Mouse (Mus musculus) heart, embryonic 14.5 days (tissue): ENCODE results near the gene Srpr. TPM values are rescaled to one million over a fixed set of nuclear protein-coding genes. Genes with fewer than 3 reads are reported as not detected.

Experiments
- ATAC-seq: fragments of 200-750 bp; cut with Nextera tagmentation; 2 replicates; pipeline ENCODE4 v1.8.0; 2017; ENCODE audit warnings: low read depth, moderate TSS enrichment; ENCODE audit not compliant: insufficient number of reproducible peaks, insufficient read depth, low FRiP score
- H3K27ac ChIP-seq, 2 experiments: fragments of 200-500 bp in 1 of 2; fragments of 300-500 bp in 1 of 2; sonication (generic) in 1 of 2; replicated peaks in 1 of 2; 2 replicates each; pipeline ENCODE4 v1.5.1; 2012 to 2014; ENCODE audit warnings: low read depth in 2 of 2, low read length in 2 of 2, control low read depth in 1 of 2, mild to moderate bottlenecking in 1 of 2, mixed read lengths in 1 of 2; ENCODE audit not compliant: control insufficient read depth in 1 of 2, insufficient read depth in 1 of 2
- H3K27me3 ChIP-seq: fragments of 300-500 bp; sonication (generic); 2 replicates; pipeline ENCODE4 v1.6.1; 2014; ENCODE audit warnings: mild to moderate bottlenecking, low read length, control low read depth; ENCODE audit not compliant: control insufficient read depth, insufficient read depth
- H3K36me3 ChIP-seq: fragments of 300-500 bp; sonication (generic); 2 replicates; pipeline ENCODE4 v1.6.1; 2014; ENCODE audit warnings: mild to moderate bottlenecking, control low read depth, low read length, mixed read lengths; ENCODE audit not compliant: control insufficient read depth, insufficient read depth
- H3K4me1 ChIP-seq, 2 experiments: fragments of 200-500 bp in 1 of 2; fragments of 300-500 bp in 1 of 2; sonication (generic) in 1 of 2; 2 replicates each; pipeline ENCODE4 v1.6.1; 2012 to 2014; ENCODE audit warnings: low read length in 2 of 2, control low read depth in 1 of 2, mixed read lengths in 1 of 2; ENCODE audit not compliant: control insufficient read depth in 2 of 2, insufficient read depth in 2 of 2
- H3K4me2 ChIP-seq: fragments of 300-500 bp; sonication (generic); 2 replicates; pipeline ENCODE4 v1.6.1; 2014; ENCODE audit warnings: mild to moderate bottlenecking, low read length
- H3K4me3 ChIP-seq, 2 experiments: fragments of 200-500 bp in 1 of 2; fragments of 300-500 bp in 1 of 2; sonication (generic) in 1 of 2; 2 replicates each; pipeline ENCODE4 v1.5.1; 2012 to 2014; ENCODE audit warnings: low read length in 2 of 2, mild to moderate bottlenecking in 2 of 2, control low read depth in 1 of 2, low read depth in 1 of 2, moderate library complexity in 1 of 2; ENCODE audit not compliant: control insufficient read depth in 1 of 2, insufficient read depth in 1 of 2
- H3K9ac ChIP-seq: fragments of 300-500 bp; sonication (generic); 2 replicates; pipeline ENCODE4 v1.6.1; 2014; ENCODE audit warnings: mild to moderate bottlenecking, low read length
- H3K9me3 ChIP-seq: fragments of 300-500 bp; sonication (generic); 2 replicates; pipeline ENCODE4 v1.6.1; 2016; ENCODE audit warnings: low read length, control low read depth; ENCODE audit not compliant: control insufficient read depth
- WGBS: fragments of 180-500 bp; shearing (Covaris S2); extraction: QIAGEN DNeasy Blood & Tissue Kit; methylation state at CpG from one replicate; pipeline ENCODE4 v1.1.7; 2014; 5-methylcytosine and 5-hydroxymethylcytosine counted together
- polyA plus RNA-seq: library from polyadenylated mRNA; unstranded; fragments of >200 nt; fragmentation: Nextera tagmentation; extraction: Ambion mirVana; gene quantifications from 2 replicates; pipeline ENCODE4 v1.2.1, GENCODE M21; 2014

The Srpr gene
- polyA plus RNA-seq, 1 experiment from 2014 or later = 109 TPM

DNA sequence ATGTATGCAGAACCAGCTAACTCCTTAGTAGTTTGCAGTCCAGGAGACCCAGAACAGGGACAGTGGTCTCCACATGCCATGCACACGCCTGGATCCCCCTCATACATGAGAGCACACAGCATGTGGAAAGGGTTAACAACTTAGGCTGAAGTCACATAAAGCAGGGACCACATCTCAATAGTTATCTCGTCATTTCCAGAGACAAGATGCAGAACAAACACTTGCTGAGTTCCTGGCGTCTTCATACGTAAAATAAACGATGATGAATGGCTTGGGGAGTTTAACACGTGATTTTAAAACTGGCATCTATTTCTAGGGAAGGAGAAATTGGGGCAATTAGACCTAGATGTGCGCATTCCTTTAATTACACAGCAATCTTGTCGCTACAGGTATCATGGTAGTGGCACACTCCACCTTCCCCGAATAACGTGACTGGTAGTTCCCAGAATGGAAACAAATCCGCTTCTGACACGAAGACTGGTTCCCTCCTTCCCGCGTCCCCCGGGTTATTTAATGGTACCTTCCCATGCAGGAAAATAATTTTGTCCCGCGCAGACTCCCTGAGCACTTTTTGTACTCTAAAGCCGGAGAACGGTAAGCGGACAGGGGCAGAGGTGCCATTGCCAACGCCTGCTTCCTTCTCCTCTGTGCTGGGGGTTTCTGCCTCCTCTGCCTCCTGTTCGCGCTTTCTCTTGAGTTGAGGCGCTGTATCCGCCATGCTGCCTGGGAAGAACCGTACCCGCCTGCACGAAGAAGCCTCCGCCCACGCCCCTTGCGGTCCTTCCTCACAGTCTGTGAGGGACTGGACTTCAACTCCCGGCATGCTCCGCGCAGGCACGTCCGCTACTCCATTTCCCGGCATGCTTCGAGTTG, 24.5 kb upstream of the Srpr start, which contains the start of gene Dcps:
Gene Dcps, minus strand, starts transcription at position 811 of the 873 bp plus-strand sequence.
- peak within 1 kb of the TSS; percentile 64 to 80 for H3K4me3 ChIP-seq
- no peaks in the 10 kb centered on the region for H3K27me3 ChIP-seq
- H3K4me2 ChIP-seq = peak within 1 kb of the TSS; percentile 92
- ATAC-seq = peak; percentile 93
- peak within 1 kb of the TSS; percentile 79 for H3K9ac ChIP-seq
- H3K36me3 ChIP-seq = peaks cover 6% of the 10 kb centered on the region
- no peaks in the 10 kb centered on the region for H3K9me3 ChIP-seq
- peaks cover 0 to 7% of the 10 kb centered on the region in 2 experiments; a peak in 3 of 4 replicates for H3K4me1 ChIP-seq
- peak within 1 kb of the TSS; percentile 85 to 91 for H3K27ac ChIP-seq
- WGBS = under 1% methylated on average over 38 of the region's 38 CpGs

- Histone ChIP-seq H3K4me1 (peaks cover 0 to 7% of the 10 kb centered on the region in 2 experiments; a peak in 3 of 4 replicates), H3K9me3 (no peaks in the 10 kb centered on the region), H3K9ac (peak overlapping the region; percentile 79; the same call in 1 of the 2 replicates), H3K36me3 (no peaks in the 10 kb centered on the region), H3K27me3 (no peaks in the 10 kb centered on the region), H3K27ac (no peak overlapping the region), H3K4me2 (peak overlapping the region; percentile 92), H3K4me3 (peak overlapping the region; percentile 64 to 80)
- 42% methylated on average over 14 of the region's 14 CpGs for WGBS
- ATAC-seq = no peak
These were observed 23.8 kb upstream of the Srpr start for GRCm38 (mm10) chr9:35176124-35176659.

GRCm38 (mm10) chr9:35182832-35183231, 17.1 kb upstream of the Srpr start:
- Histone ChIP-seq H3K4me3 (no peak overlapping the region), H3K4me2 (no peak overlapping the region), H3K36me3 (peaks cover 12% of the 10 kb centered on the region; the same call in 1 of the 2 replicates), H3K4me1 (no peaks in the 10 kb centered on the region), H3K9me3 (no peaks in the 10 kb centered on the region), H3K27ac (no peak overlapping the region), H3K9ac (no peak overlapping the region), H3K27me3 (no peaks in the 10 kb centered on the region)
- ATAC-seq = no peak
- WGBS = 49% methylated on average over 2 of the region's 2 CpGs

GRCm38 (mm10) chr9:35183359-35183758, 16.6 kb upstream of the Srpr start:
- H3K4me3 ChIP-seq = no peak overlapping the region
- no peaks in the 10 kb centered on the region for H3K4me1 ChIP-seq
- H3K4me2 ChIP-seq = no peak overlapping the region
- H3K9ac ChIP-seq = no peak overlapping the region
- peaks cover 14% of the 10 kb centered on the region for H3K36me3 ChIP-seq
- H3K9me3 ChIP-seq = no peaks in the 10 kb centered on the region
- H3K27ac ChIP-seq = no peak overlapping the region
- 66% methylated on average over 5 of the region's 5 CpGs for WGBS
- no peaks in the 10 kb centered on the region for H3K27me3 ChIP-seq
- no peak for ATAC-seq

DNA sequence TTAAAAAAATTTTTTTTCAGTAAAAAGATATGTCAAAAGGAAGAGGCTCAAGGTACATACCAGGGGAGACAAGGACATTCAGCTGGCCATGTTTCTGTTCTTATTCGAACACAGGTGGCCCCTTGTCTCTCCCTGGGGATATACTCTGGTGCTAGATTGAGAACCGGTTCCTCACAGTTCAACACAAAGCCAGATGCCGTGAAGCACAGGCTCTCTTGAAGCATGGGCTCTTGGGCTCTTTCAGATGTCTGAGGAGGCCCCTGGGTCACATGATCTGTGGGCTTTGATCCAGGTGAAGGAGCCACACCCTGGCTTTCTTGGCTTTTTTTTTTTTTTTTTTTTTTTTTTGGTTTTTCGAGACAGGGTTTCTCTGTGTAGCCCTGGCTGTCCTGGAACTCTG, 13.5 kb upstream of the Srpr start:
- no peak for ATAC-seq
- Histone ChIP-seq H3K27ac (no peak overlapping the region), H3K4me3 (no peak overlapping the region), H3K9me3 (no peaks in the 10 kb centered on the region), H3K4me2 (no peak overlapping the region), H3K9ac (no peak overlapping the region), H3K27me3 (no peaks in the 10 kb centered on the region), H3K4me1 (peaks cover 0 to 2% of the 10 kb centered on the region in 2 experiments; a peak in 1 of 4 replicates), H3K36me3 (peaks cover 45% of the 10 kb centered on the region)
- WGBS = 83% methylated on average over 3 of the region's 4 CpGs

GRCm38 (mm10) chr9:35187351-35187903, 12.5 kb upstream of the Srpr start:
- Histone ChIP-seq H3K4me2 (no peak overlapping the region), H3K27ac (no peak overlapping the region), H3K9ac (no peak overlapping the region), H3K36me3 (peaks cover 45% of the 10 kb centered on the region), H3K4me1 (peaks cover 0 to 2% of the 10 kb centered on the region in 2 experiments; a peak in 1 of 4 replicates), H3K4me3 (no peak overlapping the region), H3K27me3 (no peaks in the 10 kb centered on the region), H3K9me3 (no peaks in the 10 kb centered on the region)
- 80% methylated on average over 10 of the region's 10 CpGs for WGBS
- ATAC-seq = no peak

GRCm38 (mm10) chr9:35188700-35189099, 11.3 kb upstream of the Srpr start:
- Histone ChIP-seq H3K9ac (no peak overlapping the region), H3K9me3 (no peaks in the 10 kb centered on the region), H3K4me3 (no peak overlapping the region), H3K27me3 (no peaks in the 10 kb centered on the region), H3K27ac (0 out of 4 replicates have a peak overlapping the region, but pooled peaks of 1 of the 2 experiments have one; percentile 14), H3K36me3 (peaks cover 45% of the 10 kb centered on the region), H3K4me1 (peaks cover 0 to 2% of the 10 kb centered on the region in 2 experiments; a peak in 1 of 4 replicates), H3K4me2 (no peak overlapping the region)
- peak; percentile 60 for ATAC-seq
- 71% methylated on average over 22 of the region's 22 CpGs for WGBS
